Mouse (Mus musculus) testis, adult 2 months (tissue): ENCODE measurements around the gene Fam90a1b.

ENCODE experiments used
- CTCF ChIP-seq: fragments of 200-500 bp; IDR thresholded peaks from 2 replicates; pipeline ENCODE4 v1.5.1; 2012; ENCODE audit warnings: low read depth, mild to moderate bottlenecking, inconsistent platforms, low read length, moderate library complexity; ENCODE audit not compliant: control insufficient read depth, insufficient read depth, insufficient replicate concordance
- POLR2A ChIP-seq: fragments of 200-500 bp; IDR thresholded peaks from 2 replicates; pipeline ENCODE4 v1.6.1; 2012; ENCODE audit warnings: low read depth, mild to moderate bottlenecking, inconsistent platforms, low read length, moderate library complexity; ENCODE audit not compliant: control insufficient read depth

DNA sequence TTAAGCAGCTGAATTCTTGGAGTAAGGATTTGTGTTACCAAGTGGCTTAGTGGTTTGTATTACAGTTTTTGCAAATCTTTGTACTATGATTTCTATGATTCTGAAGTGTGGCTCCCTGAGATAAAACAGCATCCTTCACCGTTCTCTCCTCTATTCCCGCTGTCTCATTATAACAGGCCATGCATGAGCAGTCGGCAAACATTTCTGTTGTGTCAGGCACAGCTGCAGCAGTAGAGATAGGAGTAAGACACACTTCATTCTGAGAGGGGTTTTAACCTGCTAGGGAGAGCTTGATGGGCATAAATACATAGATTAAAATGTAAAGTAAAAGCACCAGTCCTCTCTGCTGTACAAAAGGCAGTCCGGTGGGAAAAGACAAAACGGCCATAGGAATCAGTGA, 12.2 kb upstream of the Fam90a1b start:
- TF ChIP-seq POLR2A (no peak), CTCF (no peak)
